Mouse (Mus musculus) olfactory bulb, adult 2 months (tissue): ENCODE data around the gene Mast4.

Experiments
- CTCF ChIP-seq: fragments of 200-500 bp; IDR thresholded peaks from 2 replicates; pipeline ENCODE4 v1.5.1; 2012; ENCODE audit warnings: low read depth, mild to moderate bottlenecking, low read length, moderate library complexity; ENCODE audit not compliant: insufficient read depth
- POLR2A ChIP-seq: fragments of 200-500 bp; IDR thresholded peaks from 2 replicates; pipeline ENCODE4 v1.6.1; 2012; ENCODE audit warnings: mild to moderate bottlenecking, low read depth, low read length, moderate library complexity; ENCODE audit not compliant: insufficient read depth

- TF ChIP-seq CTCF (no peak), POLR2A (no peak)
Observed at GRCm38 (mm10) chr13:103043692-103044091, 290.6 kb downstream of the Mast4 start.
